Mouse (Mus musculus) heart, embryonic 13.5 days (tissue): ENCODE results near the gene Krtap9-1. TPM values are rescaled to one million over a fixed set of nuclear protein-coding genes. Genes with fewer than 3 reads are reported as not detected.

ENCODE experiments used
- polyA plus RNA-seq: library from polyadenylated mRNA; unstranded; fragments of >200 nt; fragmentation: Nextera tagmentation; extraction: Ambion mirVana; gene quantifications from 2 replicates; pipeline ENCODE4 v1.2.1, GENCODE M21; 2015

Gene Krtap9-1
- polyA plus RNA-seq, 1 experiment from 2014 or later: not detected

Other genes starting within 250 kb of the Krtap9-1 start
- not detected in 2 replicates for gene Krtap4-1, start 245.2 kb upstream of the Krtap9-1 start, polyA plus RNA-seq
- gene Krtap4-2, start 238.3 kb upstream of the Krtap9-1 start, polyA plus RNA-seq: not detected in 2 replicates
- gene Krtap4-7, start 229.3 kb upstream of the Krtap9-1 start, polyA plus RNA-seq: not detected in 2 replicates
- not detected in 2 replicates for gene Gm11555, start 223.2 kb upstream of the Krtap9-1 start, polyA plus RNA-seq
- not detected in 2 replicates for gene Gm11563, start 214.4 kb upstream of the Krtap9-1 start, polyA plus RNA-seq
- not detected in 2 replicates for gene Krtap4-6, start 207.4 kb upstream of the Krtap9-1 start, polyA plus RNA-seq
- not detected in 2 replicates for gene Gm14190, start 182.6 kb upstream of the Krtap9-1 start, polyA plus RNA-seq
- not detected in 2 replicates for gene Gm14180, start 139.1 kb upstream of the Krtap9-1 start, polyA plus RNA-seq
- not detected in 2 replicates for gene Gm11595, start 100.5 kb upstream of the Krtap9-1 start, polyA plus RNA-seq
- gene Krtap4-8, start 92.7 kb upstream of the Krtap9-1 start, polyA plus RNA-seq: not detected in 2 replicates
- not detected in 2 replicates for gene Krtap4-9, start 88.2 kb upstream of the Krtap9-1 start, polyA plus RNA-seq
- gene Gm11596, start 79.9 kb upstream of the Krtap9-1 start, polyA plus RNA-seq: not detected in 2 replicates
- not detected in 2 replicates for gene Gm11569, start 74.5 kb upstream of the Krtap9-1 start, polyA plus RNA-seq
- not detected in 2 replicates for gene Gm11554, start 68.9 kb upstream of the Krtap9-1 start, polyA plus RNA-seq
- not detected in 2 replicates for gene Krtap4-13, start 63.5 kb upstream of the Krtap9-1 start, polyA plus RNA-seq
- not detected in 2 replicates for gene Gm11564, start 57.7 kb upstream of the Krtap9-1 start, polyA plus RNA-seq
- not detected in 2 replicates for gene 2300003K06Rik, start 35.3 kb upstream of the Krtap9-1 start, polyA plus RNA-seq
- not detected in 2 replicates for gene Krtap4-16, start 21.8 kb upstream of the Krtap9-1 start, polyA plus RNA-seq
- not detected in 2 replicates for gene Gm11568, start 15.5 kb upstream of the Krtap9-1 start, polyA plus RNA-seq
- not detected in 2 replicates for gene Gm11559, start 8.9 kb upstream of the Krtap9-1 start, polyA plus RNA-seq
- not detected in 2 replicates for gene Gm11567, start 5.8 kb downstream of the Krtap9-1 start, polyA plus RNA-seq
- gene Krtap31-1, start 34.5 kb downstream of the Krtap9-1 start, polyA plus RNA-seq: not detected in 2 replicates
- not detected in 2 replicates for gene Gm11565, start 41.4 kb downstream of the Krtap9-1 start, polyA plus RNA-seq
- gene Krtap31-2, start 62.9 kb downstream of the Krtap9-1 start, polyA plus RNA-seq: not detected in 2 replicates
- gene Krtap9-5, start 75.1 kb downstream of the Krtap9-1 start, polyA plus RNA-seq: not detected in 2 replicates
- gene Krtap29-1, start 105.7 kb downstream of the Krtap9-1 start, polyA plus RNA-seq: not detected in 2 replicates
- gene Krtap16-1, start 113.2 kb downstream of the Krtap9-1 start, polyA plus RNA-seq: not detected in 2 replicates
- gene Krtap17-1, start 120.6 kb downstream of the Krtap9-1 start, polyA plus RNA-seq: not detected in 2 replicates
- not detected in 2 replicates for gene Krt33a, start 142.8 kb downstream of the Krtap9-1 start, polyA plus RNA-seq
- not detected in 2 replicates for gene Krt33b, start 156.5 kb downstream of the Krtap9-1 start, polyA plus RNA-seq
- not detected in 2 replicates for gene Krt34, start 168.2 kb downstream of the Krtap9-1 start, polyA plus RNA-seq
- not detected in 2 replicates for gene Krt31, start 177.2 kb downstream of the Krtap9-1 start, polyA plus RNA-seq
- gene Krt32, start 214.8 kb downstream of the Krtap9-1 start, polyA plus RNA-seq: not detected in 2 replicates
- not detected in 2 replicates for gene Krt35, start 222.9 kb downstream of the Krtap9-1 start, polyA plus RNA-seq
- not detected in 2 replicates for gene Krt36, start 232.2 kb downstream of the Krtap9-1 start, polyA plus RNA-seq
- not detected in 2 replicates for gene Krt13, start 248.2 kb downstream of the Krtap9-1 start, polyA plus RNA-seq